Mouse (Mus musculus) right cerebral cortex, adult 2 months (tissue): ENCODE data around the gene Dnajb14.
"Not testable (repeated sequence)": the region's sequence is repeated elsewhere in the genome, so short reads cannot be mapped to it uniquely, and the experiment has no call there.

Experiments used
- DNase-seq, 2 experiments: peaks; one replicate each; pipeline ENCODE4 v3.0.0; 2021 to 2022; ENCODE audit warnings: low spot score in 2 of 2

Gene Dnajb14

GRCm38 (mm10) chr3:137863330-137864123, 3.9 kb upstream of the Dnajb14 start:
- DNase-seq: no peak

DNA sequence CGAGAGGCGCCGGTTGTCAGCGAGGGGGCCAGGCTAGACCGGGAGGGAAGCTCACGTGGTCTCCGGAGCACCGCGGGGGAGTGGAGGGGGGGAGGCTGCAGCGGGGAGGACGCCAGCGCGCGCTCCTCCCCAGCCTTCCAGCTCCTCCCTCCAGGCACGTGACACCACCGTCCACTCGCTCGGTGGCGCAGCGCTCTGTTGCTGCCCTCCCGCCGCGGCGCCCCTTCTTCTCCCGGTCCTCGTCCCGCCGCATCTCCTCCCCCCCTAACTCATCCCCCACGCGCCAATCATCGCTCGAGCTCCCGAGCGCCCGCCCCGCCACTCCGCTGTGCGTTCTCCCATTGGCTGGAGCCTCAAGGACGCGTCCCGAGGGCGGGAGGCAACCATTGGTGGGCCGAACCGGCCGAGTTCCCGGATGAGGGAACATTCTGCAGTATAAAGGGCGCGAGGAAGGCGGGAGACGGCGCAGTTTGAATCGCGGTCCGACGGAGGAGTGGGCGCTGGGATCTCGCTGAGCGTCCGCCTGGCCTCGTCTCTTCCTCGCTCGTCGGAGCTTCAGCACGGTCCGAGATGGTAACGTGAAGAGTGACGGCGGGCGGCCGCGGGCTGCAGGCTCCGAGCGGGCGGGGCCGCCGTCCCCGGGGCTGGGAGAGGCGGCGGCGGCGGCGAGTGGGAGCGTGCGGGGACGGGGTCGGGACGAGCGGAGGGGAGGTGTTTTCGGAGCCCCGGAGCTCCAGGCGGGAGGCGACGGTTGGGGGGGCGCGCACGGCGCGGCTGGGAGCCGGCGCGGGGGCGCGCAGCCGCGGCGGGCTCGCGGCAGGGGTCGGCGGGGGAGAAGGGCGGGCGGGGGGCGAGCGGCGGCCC, 3.1 kb upstream of the Dnajb14 start, which contains the start of gene H2afz:
H2afz (plus strand) TSS at position 364 of the 864 bp plus-strand sequence.
- DNase-seq: peak; percentile 97 to 99

DNA sequence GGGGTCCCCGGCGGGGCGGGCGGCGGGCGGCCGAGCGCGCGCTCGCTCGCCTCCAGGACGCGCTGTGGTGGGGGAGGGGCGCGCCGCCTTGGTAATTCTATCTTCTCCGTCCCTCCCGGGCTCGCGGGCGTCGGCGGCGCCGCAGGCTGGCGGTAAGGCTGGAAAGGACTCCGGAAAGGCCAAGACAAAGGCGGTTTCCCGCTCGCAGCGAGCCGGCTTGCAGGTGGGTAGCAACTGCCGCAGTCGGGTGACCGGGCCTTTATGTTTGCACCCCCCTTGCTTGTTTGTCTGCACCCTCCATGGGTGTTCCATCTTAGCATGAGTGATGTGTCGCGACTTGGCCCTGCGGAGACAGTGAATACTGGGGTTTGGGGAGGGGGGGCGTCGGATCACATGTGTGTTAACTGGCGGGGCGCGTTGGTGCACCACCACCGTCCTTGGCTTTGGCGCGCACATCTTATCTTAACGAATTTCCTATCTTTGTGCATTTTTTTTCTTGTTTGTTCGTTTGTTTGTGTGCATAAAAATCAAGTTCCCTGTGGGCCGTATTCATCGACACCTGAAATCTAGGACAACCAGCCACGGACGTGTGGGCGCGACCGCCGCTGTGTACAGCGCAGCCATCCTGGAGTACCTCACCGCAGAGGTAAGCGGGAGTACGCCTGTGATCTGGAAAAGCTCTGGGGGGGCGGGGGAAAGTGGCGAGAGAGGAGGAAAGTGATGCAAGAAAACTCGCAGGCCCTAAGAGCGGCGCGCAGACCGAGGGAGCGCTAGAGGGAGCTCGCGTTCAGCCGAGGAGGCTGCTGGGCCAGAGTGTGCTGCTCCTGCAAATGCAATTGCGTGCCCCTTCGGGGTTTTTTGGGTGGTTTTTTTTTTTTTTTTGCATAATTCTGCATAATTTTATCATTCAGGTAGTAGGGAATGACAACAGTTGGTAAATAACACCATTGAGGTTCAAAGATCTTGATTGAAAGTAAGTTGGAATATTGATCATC, 2.2 kb upstream of the Dnajb14 start:
- DNase-seq: peak; percentile 86 to 91

DNA sequence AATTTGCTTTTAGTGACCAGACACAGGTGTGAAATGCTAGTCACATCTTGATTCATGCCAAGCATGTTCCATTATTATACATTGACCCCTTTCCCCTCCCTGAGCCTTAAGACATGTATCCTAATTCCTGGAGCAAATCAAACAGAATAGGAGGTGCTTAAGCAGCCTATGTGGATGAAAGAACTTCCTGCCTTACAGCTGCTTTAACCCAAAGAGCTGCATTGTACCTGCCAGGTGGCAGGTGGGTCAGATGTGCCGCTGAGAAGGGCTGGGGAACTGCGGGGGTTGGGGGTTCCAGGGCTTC, 390 bp upstream of the Dnajb14 start:
- peak in 1 of 2 experiments; percentile 7 for DNase-seq

DNA sequence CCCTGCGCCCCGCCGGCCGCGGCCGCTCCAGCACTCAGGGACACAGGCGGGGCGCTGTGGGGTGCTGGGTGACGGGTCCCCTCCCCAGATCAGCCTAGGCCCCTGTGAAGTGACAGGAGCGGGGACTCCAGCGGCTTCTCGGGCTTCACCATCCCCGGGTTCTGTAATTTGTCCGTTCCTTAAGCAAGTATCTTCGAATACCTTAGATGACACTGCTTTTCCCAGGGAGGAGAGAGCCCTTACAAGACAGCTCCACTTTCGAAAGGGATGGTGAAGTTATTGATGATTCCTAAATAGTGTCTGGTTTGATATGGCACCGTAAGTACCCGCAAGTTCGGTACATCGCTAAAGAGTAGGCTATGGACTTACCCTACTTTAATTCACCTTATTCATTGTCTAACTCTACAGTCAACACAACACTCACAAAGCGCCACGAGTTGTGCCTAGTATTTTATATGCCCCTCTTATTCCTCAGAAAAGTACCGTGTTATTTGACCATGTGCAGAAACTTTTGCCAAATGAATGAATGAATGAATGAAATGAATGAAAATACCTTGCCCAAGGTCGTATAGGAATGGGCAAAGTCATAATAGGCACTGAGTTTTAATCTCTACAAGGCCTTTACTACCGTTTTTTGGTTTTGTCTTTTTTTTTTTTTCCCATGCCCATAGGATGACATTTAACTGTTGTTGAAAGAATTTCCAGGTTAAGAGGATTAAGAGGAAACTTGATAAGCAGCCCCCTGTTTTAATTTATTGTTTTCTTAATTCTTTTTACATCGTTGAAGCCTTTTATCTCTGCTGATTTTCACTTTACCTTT, 829 bp downstream of the Dnajb14 start:
- DNase-seq: peak in 1 of 2 experiments; percentile 36

- DNase-seq: no peak
These were observed 1.9 kb downstream of the Dnajb14 start for GRCm38 (mm10) chr3:137869395-137869794.

DNA sequence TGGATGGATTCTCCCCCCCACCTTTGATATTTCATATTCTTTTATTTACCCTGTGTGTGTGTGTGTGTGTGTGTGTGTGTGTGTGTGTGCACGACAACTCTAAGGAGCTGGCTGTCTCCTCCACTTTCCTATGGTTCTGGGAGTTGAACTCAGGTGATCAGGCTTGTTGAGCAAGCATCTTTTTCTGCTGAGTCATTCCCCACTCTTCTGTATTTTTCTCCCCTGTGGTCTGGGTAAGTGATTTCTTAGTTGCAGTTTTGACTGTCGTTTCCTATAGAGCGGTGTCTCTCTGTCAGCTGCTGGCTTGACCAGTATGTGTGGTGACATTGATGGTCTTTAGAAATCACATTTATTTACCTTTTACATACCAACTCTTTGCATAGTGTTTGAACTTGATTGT, 11.8 kb downstream of the Dnajb14 start:
- no peak for DNase-seq

- peak in 1 of 2 experiments; percentile 12 for DNase-seq
These were observed 12.8 kb downstream of the Dnajb14 start for GRCm38 (mm10) chr3:137880109-137880748.

DNA sequence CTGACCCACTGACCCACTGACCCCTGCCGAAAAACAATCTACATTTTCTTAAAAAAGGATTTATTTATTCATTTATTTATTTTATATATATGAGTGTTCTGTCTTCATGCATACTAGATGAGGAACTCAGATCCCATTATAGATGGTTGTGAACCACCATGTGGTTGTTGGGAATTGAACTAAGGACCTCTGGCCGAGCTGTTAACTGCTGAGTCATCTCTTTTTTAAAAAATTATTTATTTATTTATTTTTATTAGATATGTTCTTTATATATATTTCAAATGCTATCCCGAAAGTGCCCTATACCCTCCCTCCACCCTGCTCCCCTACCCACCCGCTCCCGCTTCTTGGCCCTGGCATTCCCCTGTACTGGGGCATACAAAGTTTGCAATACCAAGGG, 13.6 kb downstream of the Dnajb14 start:
- no peak for DNase-seq

DNA sequence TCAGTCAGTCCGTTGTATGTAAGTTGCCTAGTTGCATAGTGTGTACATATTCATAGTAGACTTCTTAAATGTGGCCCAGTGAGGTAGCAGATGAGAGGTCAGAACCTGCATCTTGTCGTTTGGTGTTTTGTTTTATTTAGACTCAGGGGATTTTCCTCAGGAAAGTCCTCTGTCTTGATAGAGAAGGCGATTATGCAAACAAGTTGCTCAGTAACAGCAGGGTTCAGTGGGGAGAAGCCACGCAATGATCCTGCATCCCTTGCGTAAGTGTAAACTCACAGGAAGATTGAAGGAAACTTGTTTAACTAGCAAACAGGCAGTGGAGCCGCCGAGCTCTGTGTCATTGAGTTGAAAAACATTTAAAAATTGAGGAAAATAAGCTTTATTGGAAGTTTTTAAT, 20.5 kb downstream of the Dnajb14 start:
- DNase-seq: no peak

GRCm38 (mm10) chr3:137891089-137891488, 23.6 kb downstream of the Dnajb14 start:
- DNase-seq: no peak

GRCm38 (mm10) chr3:137892118-137892517, 24.6 kb downstream of the Dnajb14 start:
- DNase-seq: no peak

DNA sequence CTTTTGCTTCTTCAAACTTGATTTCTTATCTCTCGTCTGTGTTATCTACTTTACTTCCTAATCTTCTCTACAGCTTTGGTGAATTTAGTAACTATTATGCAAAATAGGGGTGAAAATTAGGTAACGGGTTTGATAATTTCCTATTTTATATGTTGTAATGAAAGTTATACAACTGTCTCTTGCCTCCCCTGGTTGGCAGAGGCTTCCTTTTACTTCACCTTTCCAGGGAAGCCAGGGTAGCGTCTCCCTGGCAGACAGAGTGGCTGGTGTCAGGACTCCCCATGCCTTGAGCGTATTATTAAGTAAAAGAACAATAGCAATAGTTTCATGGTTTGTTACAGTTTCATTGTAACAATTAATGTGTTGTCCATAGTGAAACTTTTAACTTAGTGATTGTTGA, 26.3 kb downstream of the Dnajb14 start:
- no peak for DNase-seq

GRCm38 (mm10) chr3:137895196-137895595, 27.7 kb downstream of the Dnajb14 start:
- no peak for DNase-seq

DNA sequence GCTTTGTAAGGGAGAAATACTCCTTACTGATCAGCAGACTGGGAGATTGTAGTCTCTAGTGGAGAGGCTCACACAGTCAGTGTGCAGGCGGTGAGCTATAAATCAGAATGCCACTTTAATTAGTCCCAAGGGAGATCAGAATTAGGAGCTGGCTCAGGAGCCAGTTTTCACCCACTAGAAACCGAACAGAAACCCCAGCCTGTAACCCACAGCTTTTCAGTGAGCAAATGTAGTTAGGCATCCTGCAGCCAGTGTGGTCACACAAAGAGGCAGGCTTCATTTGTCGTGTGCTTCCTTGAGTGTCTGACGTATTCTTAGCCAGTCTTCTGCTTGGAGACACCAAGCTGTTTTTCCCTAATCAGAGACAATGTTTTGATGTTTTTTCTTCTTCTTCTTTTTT, 28.9 kb downstream of the Dnajb14 start:
- no peak for DNase-seq

DNA sequence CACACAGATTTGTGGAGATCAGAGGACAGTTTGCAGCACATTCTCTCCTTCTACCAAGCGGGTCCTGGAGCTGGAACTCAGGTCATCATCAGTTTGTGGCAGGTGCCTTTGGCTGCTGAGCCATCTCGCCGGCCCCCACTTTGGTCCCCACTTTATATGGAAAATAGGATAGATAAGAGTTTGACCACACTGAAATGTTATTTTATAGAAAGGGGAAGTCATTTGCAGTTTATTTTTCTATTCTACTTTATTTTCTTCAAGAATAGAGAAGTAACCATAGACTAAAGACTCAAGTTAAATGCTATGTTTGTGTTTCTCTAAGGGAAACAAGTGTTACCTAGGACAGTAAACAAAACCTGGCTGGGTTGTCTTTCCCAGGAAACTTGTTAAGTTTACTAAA, 29.4 kb downstream of the Dnajb14 start:
- no peak for DNase-seq

DNA sequence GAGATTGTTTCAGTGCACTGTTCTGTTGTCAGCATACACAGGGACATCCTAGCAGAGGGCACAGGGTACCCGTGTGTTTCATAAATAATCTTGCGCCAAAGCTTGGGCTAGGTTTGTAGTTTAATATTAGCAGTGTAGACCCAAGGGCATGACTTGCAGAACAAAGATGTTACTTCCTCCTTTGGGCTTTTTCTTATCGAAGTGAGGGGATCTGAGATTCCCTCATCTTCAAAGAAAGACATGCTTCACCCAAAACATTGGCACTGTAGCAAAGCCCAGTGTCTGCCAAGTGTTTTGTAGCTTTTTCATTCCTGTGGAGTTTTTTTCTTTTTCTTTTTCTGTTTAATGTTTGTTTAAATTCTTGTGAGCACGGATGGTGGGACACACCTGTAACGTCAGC, 30.2 kb downstream of the Dnajb14 start:
- no peak for DNase-seq

DNA sequence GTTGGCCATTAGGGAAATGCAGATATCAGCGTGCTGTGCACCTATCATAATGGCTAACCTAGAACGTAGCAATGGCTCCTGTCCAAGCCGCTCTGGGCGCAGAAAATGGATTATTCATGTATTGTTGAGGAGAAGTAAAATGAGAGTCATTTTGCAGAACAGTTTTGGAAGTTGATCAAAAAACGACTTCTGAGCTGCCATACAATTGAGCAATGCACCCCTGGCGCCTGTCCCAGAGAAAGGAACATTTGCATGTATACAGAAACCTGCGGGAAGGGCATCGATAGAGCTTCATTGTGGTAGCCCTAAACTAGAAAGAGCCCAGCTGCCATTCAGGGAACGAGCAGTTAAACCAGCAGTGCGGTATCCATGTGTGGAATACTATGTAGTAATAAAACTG, 32.7 kb downstream of the Dnajb14 start:
- DNase-seq: no peak

- no peak for DNase-seq
These were observed 45.6 kb downstream of the Dnajb14 start for GRCm38 (mm10) chr3:137913093-137913492.

DNA sequence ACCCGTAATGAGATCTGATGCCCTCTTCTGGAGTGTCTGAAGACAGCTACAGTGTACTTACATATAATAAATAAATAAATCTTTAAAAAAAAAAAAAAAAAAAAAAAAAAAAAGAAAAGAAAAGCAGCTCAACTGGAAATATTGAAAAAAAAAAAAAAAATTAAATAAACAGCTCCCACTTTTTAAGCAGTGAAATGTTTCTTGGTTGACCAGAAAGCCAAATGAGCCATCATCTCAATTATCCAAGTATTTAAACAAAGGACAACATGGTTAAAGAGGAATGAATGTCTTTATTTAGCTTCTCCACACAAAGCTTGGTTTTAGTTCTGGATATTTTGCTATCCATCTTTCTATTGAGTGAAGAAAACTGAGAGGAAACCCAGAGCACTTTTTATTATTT, 47.1 kb downstream of the Dnajb14 start:
- not testable (repeated sequence) for DNase-seq
